Mouse (Mus musculus) gastrocnemius, adult 2 months (tissue): ENCODE measurements at regions not wholly inside any gene's neighbourhood (a gene's known extent, or its start where the extent isn't known, plus 50 kb on each side); places are given as distances from the start of the nearest gene placed in this dataset.

ENCODE experiments used
- DNase-seq: peaks from one replicate; pipeline ENCODE4 v3.0.0; 2022
- H3K27ac ChIP-seq: fragments of 200-600 bp; 2 replicates; pipeline ENCODE4 v1.8.1; 2022; ENCODE audit warnings: mild to moderate bottlenecking
- H3K4me3 ChIP-seq: fragments of 200-600 bp; 2 replicates; pipeline ENCODE4 v1.8.1; 2022; ENCODE audit warnings: mild to moderate bottlenecking, moderate library complexity
- CTCF ChIP-seq: fragments of 200-600 bp; IDR thresholded peaks from 2 replicates; pipeline ENCODE4 v1.8.1; 2022; ENCODE audit warnings: antibody characterized with exemption, mild to moderate bottlenecking, moderate library complexity
- intact Hi-C: fragments of 180-260 bp; cut with DNase I; formaldehyde crosslinking; loops from one replicate; pipeline ENCODE4 v1.15.1; 2025

DNA sequence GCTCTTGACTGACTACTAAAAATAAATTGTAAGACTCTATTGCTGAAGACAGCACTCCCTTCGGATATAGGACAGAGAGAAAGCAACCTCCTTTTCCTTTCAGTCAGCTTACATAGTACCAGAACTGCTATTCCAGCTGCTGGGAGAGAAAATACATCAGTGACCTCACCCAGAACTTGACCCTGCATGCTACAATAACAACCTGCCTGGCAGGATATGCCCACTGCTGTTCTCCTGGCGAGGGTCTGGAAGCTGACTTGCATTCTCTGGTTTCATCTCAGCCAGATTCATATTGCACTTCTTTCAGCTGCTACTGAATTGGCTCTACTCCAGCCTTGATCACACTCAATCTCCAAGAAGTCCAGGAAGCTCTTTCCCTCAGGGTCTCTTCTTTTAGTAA is 179.1 kb upstream of the Itga4 start:
- peak; percentile 17 for DNase-seq
- intact Hi-C loops: no loop called here
- no peak overlapping the region for H3K4me3 ChIP-seq
- peak overlapping the region; percentile 17; the same call in 1 of the 2 replicates for H3K27ac ChIP-seq
- no peak for TF ChIP-seq CTCF

DNA sequence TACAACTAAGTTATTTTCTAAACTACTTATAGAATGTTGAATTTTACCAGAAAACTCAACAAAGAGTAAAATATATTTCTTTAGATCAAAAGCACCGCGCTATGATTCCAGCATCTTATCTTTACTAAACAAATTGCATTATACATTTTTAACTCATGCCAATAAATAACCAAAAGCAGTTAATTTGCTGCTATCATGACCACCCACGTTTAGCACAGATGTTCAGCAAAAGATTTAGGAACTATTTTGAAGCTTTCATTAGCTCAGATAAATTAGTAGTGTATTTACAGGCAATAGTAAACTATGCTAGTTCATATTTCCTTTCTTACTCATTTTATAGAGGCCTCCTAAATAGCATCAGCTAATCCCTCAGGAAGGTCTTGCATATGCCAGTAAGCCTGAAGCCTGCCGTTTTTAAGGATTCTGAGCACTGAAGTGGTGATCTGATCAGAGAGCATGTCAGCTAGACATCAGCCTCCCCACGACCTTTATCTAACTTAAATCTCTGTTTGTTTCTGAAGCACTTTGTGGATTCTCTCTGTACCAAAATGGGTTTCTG is 176.3 kb upstream of the Itga4 start:
- no peak for TF ChIP-seq CTCF
- Histone ChIP-seq H3K4me3 (no peak overlapping the region), H3K27ac (no peak overlapping the region)
- DNase-seq: no peak
- intact Hi-C loops: no loop called here

DNA sequence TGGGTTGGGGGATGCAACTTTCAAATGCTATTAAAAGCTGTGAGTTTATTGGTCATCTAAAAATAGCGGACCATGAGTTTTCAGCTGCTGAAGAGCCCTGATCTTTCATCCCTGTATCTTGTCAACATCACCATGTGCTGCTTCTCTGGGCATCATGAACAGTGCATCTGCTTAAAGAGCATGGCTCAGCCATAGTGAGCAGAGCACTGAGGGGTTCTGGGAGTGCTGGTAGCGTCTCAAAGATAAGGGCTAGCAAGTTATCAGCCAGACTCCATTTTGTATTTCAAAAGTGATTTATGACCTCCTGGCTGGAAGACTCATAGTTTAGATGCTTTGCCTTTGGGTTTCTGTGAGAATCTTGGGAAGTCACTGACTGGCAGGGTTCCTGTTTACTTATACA is 173.5 kb upstream of the Itga4 start:
- no peak for TF ChIP-seq CTCF
- no peak for DNase-seq
- Histone ChIP-seq H3K4me3 (no peak overlapping the region), H3K27ac (no peak overlapping the region)
- intact Hi-C loops: loop anchor here (10.0 kb wide), 2 partner anchors 63 to 173 kb away; partner anchors contain the start of gene Itga4

DNA sequence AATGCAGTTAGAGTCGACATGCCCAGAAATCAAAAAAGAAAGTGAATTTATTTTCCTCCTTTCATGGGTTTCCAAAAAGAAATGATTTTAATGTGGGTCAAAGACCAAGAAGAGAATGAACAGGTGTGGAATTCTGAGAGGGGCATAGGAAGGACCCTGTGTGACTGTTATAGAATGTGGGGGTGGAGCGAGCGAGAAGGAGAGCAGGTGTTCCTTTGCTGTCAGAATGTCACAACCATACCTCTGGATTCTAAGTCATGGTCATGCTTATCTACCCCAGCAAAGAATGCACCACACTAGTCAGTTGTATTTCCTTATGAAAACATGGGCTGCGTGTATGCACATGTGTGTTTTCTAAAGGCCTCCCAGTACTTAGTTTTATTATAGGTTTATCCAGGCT is 168.9 kb upstream of the Itga4 start:
- DNase-seq: no peak
- Histone ChIP-seq H3K4me3 (no peak overlapping the region), H3K27ac (no peak overlapping the region)
- no peak for TF ChIP-seq CTCF
- intact Hi-C loops: loop anchor here (10.0 kb wide), 2 partner anchors 59 to 169 kb away; partner anchors contain the start of gene Itga4

DNA sequence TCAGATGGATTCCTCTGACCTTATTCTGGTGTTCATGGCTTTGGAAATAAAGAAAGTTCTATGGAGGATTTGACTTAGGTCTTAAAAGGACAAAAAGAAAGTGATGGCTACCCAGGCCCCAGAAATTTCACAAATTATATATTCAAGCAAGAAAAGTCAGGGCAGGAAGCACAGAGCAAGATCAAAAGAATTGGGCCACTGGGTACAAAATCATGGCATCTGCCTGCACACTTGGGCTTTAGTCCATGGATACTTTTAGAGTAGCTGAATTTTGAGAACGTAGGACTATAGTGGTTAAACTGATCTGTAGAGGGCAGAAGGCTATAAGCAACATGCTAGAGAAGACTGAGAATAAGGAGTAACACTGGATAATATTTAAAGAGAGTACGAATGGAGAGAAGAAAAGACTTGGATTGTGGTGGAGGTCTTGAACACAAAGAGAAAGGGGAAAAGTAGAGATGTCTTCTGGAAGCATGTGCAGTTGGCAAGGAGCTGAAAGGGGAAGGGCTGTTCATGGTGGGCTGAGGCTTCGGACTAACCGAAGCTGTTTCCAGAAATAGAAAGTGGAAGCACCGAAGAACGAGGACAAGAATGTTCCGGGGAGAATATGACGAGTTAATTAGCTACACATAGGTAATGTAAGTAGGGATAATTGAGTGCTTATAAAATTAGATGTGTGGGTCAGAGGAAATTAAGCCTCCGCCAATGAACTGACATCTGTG is 168.2 kb upstream of the Itga4 start:
- Histone ChIP-seq H3K27ac (peak overlapping the region; percentile 81), H3K4me3 (peak overlapping the region; percentile 75)
- intact Hi-C loops: loop anchor here (10.0 kb wide), 2 partner anchors 58 to 168 kb away; partner anchors contain the start of gene Itga4
- peak; percentile 21 for DNase-seq
- no peak for TF ChIP-seq CTCF

DNA sequence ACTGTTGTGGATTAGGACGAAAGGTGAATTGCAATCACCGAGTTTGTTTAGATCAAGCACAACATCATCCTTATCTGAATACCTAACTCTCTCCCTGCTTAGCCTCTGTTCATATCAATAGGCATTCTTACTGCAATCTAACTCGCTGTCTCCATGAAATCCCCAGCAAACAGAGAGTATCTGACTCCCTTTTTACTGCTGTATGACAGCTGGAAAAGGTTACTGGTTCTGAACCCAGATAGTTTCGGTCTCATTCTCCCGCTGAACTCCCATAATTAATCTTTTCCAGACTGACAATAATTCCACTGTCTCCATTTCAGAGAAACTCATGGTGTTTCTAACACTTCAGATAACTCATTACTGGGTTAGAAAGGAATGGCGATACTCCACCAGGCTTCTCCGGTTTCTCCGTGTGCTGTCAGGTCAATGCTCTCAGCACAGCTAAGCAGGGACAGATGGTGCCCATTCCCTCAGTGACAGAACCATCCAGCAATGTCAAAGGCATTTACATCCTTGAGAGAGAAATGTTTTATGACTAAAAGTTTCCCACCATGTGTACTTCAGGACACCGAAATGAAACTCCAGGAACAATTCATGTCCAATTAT is 167.5 kb upstream of the Itga4 start:
- Histone ChIP-seq H3K4me3 (peak overlapping the region; percentile 75), H3K27ac (peak overlapping the region; percentile 81)
- intact Hi-C loops: loop anchor here (10.0 kb wide), 2 partner anchors 57 to 167 kb away; partner anchors contain the start of gene Itga4
- TF ChIP-seq CTCF: no peak
- DNase-seq: peak; percentile 19

DNA sequence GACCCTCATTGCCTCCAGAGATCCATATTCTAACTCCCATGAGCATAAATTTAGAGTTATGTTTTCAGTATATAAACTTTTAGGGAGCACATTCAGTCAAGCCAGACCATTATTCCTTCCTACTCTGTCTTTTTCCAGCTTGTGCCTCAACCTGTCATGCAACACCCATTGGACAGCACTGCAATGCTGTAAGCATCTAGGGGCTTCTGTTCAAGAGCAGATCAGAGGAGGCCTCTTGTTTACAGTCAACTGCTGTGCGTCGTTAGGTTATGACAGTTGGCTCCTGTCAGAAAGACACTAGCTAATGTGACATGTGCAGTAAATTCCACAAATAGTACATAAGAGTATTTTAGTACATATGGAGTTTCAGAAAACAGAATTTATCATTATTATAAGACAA is 165.0 kb upstream of the Itga4 start:
- DNase-seq: no peak
- TF ChIP-seq CTCF: no peak
- intact Hi-C loops: no loop called here

DNA sequence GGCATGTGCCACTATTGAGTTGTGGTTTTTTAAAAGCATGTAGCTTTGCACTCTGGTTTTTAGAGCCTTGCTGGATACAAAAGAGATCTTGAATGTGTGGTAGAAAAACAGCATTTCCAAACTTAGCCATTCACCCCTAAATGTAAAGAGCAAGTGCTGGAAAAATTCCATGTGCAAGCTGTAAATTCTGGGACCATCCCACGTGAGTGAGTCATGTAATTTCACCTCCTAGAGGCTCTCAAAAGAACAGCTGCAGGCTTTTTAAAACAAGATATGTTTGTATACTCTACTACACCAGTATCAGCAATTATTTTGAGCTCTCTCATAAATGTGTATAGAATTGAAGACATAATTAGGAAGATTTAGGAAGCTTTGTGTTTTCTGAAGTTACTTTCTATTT is 160.9 kb upstream of the Itga4 start:
- intact Hi-C loops: no loop called here
- no peak overlapping the region for H3K4me3 ChIP-seq
- no peak for TF ChIP-seq CTCF
- DNase-seq: no peak
- no peak overlapping the region for H3K27ac ChIP-seq

More for the DNA sequence above, 165.0 kb upstream of the Itga4 start:
- H3K4me3 ChIP-seq: no peak overlapping the region
- no peak overlapping the region for H3K27ac ChIP-seq

DNA sequence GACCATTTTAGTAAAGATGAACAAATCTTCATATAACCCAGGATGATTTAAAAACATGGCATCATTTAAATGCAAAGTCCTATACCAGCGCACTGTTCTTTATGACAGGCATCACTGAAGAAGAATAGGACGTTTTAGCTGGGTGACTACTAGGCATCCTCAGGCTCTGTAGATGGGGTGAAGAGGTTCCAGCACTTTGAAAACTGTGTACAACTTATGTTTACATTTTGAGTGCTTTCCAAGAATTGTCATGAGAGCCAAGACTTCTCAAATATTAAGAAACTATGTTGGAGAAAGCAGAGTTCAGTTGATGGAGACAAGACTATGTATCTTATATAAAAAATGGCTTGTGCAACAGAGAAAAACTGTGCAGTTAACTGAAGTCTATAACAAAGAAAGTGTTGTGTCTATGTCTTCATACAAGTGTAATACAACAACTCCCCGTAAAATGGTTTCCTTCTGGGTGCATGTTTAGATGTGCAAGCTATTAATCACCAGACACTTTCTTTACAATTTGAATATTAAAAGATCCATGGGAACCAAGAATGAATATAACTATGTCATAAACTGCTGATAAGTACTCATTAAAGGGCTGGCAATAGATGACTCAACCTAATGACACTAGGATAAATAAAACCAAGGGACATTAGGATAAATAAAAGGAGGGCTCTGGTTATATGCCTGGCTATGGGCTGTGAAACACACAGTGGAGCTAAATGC is 158.5 kb upstream of the Itga4 start:
- intact Hi-C loops: no loop called here
- H3K4me3 ChIP-seq: no peak overlapping the region
- DNase-seq: no peak
- TF ChIP-seq CTCF: no peak
- H3K27ac ChIP-seq: no peak overlapping the region

DNA sequence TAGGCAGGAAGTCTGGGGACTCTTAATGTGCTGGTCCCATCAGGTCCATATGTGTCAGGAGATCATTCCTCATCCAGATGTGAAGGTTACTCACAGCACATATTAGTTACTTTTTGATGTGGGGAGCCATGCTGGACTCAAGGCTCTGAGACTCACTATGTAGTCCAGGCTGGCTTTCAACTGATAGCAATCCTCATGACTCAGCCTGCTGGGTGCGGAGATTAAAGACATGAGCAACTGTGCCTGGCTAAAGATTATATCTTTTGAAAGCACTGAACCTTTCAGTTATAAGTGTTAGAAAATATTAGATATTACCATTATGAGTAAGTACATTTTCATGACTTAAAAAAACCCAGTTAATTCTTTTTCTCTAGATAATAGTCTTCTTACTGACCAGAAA is 155.6 kb upstream of the Itga4 start:
- Histone ChIP-seq H3K4me3 (no peak overlapping the region), H3K27ac (no peak overlapping the region)
- no peak for TF ChIP-seq CTCF
- intact Hi-C loops: no loop called here
- DNase-seq: no peak

DNA sequence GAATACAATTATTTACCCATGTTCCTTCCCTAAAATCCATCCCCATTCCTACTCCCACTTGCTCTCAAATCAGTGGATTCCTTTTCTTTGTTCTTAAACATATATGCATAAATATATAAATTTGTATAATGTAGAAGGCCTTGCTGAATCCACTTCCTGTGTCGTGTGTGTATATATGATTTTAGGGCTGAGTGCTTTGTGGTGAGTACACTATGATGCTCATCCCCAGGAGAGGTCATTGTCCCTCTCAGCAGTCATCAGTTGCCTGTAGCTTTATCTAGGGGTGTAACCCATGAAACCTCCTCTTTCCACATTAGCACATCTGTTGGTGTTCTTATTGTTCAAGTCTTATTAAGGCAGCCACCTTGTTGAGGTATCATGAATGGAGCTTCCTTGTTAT is 143.6 kb upstream of the Itga4 start:
- no peak for TF ChIP-seq CTCF
- H3K4me3 ChIP-seq: no peak overlapping the region
- intact Hi-C loops: no loop called here
- no peak for DNase-seq
- H3K27ac ChIP-seq: no peak overlapping the region

DNA sequence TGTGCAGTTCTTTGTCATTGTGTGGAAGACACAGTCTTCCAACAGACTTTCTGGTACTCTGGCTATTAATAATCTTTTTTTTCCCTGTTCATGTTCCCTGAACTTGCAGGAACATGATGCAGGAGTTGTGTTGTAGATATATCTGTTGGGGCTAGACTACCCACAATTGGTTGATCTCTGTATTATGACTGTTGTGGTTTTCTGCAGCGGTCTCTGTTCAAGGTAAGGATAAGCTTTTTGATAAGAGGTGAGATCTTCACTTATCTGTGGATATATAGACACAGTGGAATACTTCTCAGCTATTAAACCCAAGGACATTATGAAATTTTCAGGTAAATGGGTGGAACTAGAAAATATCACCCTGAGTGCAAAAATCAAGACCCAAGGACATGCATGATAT is 143.2 kb upstream of the Itga4 start:
- Histone ChIP-seq H3K4me3 (no peak overlapping the region), H3K27ac (no peak overlapping the region)
- no peak for TF ChIP-seq CTCF
- intact Hi-C loops: no loop called here
- DNase-seq: no peak
